Mouse (Mus musculus): Measurements from ENCODE around the gene Cops9. TPM values are rescaled to one million over a fixed set of nuclear protein-coding genes. Genes with fewer than 3 reads are reported as not detected.

The Cops9 gene
- polyA plus RNA-seq, 1 experiment = 262 TPM

- TF ChIP-seq POLR2A (IDR thresholded peaks at IDR 0.05; ENCODE audit: borderline replicate concordance, extremely low read depth, insufficient read depth, insufficient read length, poor library complexity, severe bottlenecking) = no peak
- no peak for TF ChIP-seq CTCF (IDR thresholded peaks at IDR 0.05; ENCODE audit: borderline replicate concordance, extremely low read depth, insufficient read depth, insufficient read length)
- no peak for DNase-seq (ENCODE audit: low read depth)
These were observed 27.6 kb upstream of the Cops9 start for GRCm38 (mm10) chr1:92669430-92669829.

- DNase-seq (ENCODE audit: low read depth) = no peak
- TF ChIP-seq POLR2A (IDR thresholded peaks at IDR 0.05; ENCODE audit: borderline replicate concordance, extremely low read depth, insufficient read depth, insufficient read length, poor library complexity, severe bottlenecking) = no peak
- TF ChIP-seq CTCF (IDR thresholded peaks at IDR 0.05; ENCODE audit: borderline replicate concordance, extremely low read depth, insufficient read depth, insufficient read length) = no peak
These were observed 25.3 kb upstream of the Cops9 start for GRCm38 (mm10) chr1:92667106-92667505.

- TF ChIP-seq CTCF (IDR thresholded peaks at IDR 0.05; ENCODE audit: borderline replicate concordance, extremely low read depth, insufficient read depth, insufficient read length) (no peak), POLR2A (IDR thresholded peaks at IDR 0.05; ENCODE audit: borderline replicate concordance, extremely low read depth, insufficient read depth, insufficient read length, poor library complexity, severe bottlenecking) (no peak)
- no peak for DNase-seq (ENCODE audit: low read depth)
These were observed 17.6 kb upstream of the Cops9 start for GRCm38 (mm10) chr1:92659392-92659791.

- TF ChIP-seq CTCF (IDR thresholded peaks at IDR 0.05; ENCODE audit: borderline replicate concordance, extremely low read depth, insufficient read depth, insufficient read length) (no peak), POLR2A (IDR thresholded peaks at IDR 0.05; ENCODE audit: borderline replicate concordance, extremely low read depth, insufficient read depth, insufficient read length, poor library complexity, severe bottlenecking) (no peak)
These were observed 15.4 kb upstream of the Cops9 start for GRCm38 (mm10) chr1:92657025-92657820.

GRCm38 (mm10) chr1:92654676-92655075 is 12.9 kb upstream of the Cops9 start:
- no peak for DNase-seq (ENCODE audit: low read depth)
- TF ChIP-seq CTCF (IDR thresholded peaks at IDR 0.05; ENCODE audit: borderline replicate concordance, extremely low read depth, insufficient read depth, insufficient read length) = no peak

More at GRCm38 (mm10) chr1:92657025-92657820, 15.4 kb upstream of the Cops9 start:
- DNase-seq (ENCODE audit: low read depth) = no peak

GRCm38 (mm10) chr1:92653179-92653578 is 11.4 kb upstream of the Cops9 start:
- DNase-seq (ENCODE audit: low read depth) = no peak
- TF ChIP-seq POLR2A (IDR thresholded peaks at IDR 0.05; ENCODE audit: borderline replicate concordance, extremely low read depth, insufficient read depth, insufficient read length, poor library complexity, severe bottlenecking) (no peak), CTCF (IDR thresholded peaks at IDR 0.05; ENCODE audit: borderline replicate concordance, extremely low read depth, insufficient read depth, insufficient read length) (no peak)

- peak; percentile 22 for DNase-seq (ENCODE audit: low read depth)
- TF ChIP-seq POLR2A (IDR thresholded peaks at IDR 0.05; ENCODE audit: borderline replicate concordance, extremely low read depth, insufficient read depth, insufficient read length, poor library complexity, severe bottlenecking) = no peak
- TF ChIP-seq CTCF (IDR thresholded peaks at IDR 0.05; ENCODE audit: borderline replicate concordance, extremely low read depth, insufficient read depth, insufficient read length) = no peak
These were observed 9.7 kb upstream of the Cops9 start for GRCm38 (mm10) chr1:92651467-92651866.

- no peak for TF ChIP-seq POLR2A (IDR thresholded peaks at IDR 0.05; ENCODE audit: borderline replicate concordance, extremely low read depth, insufficient read depth, insufficient read length, poor library complexity, severe bottlenecking)
- peak; percentile 89 for TF ChIP-seq CTCF (IDR thresholded peaks at IDR 0.05; ENCODE audit: borderline replicate concordance, extremely low read depth, insufficient read depth, insufficient read length)
- DNase-seq (ENCODE audit: low read depth) = peak; percentile 86
These were observed 6.9 kb upstream of the Cops9 start, which contains the start of gene Otos for GRCm38 (mm10) chr1:92648673-92649072. Otos (minus strand) TSS chr1:92648841.

- no peak for DNase-seq (ENCODE audit: low read depth)
- TF ChIP-seq CTCF (IDR thresholded peaks at IDR 0.05; ENCODE audit: borderline replicate concordance, extremely low read depth, insufficient read depth, insufficient read length) (no peak), POLR2A (IDR thresholded peaks at IDR 0.05; ENCODE audit: borderline replicate concordance, extremely low read depth, insufficient read depth, insufficient read length, poor library complexity, severe bottlenecking) (no peak)
These were observed 6.4 kb upstream of the Cops9 start for GRCm38 (mm10) chr1:92648197-92648596.

- DNase-seq (ENCODE audit: low read depth) = peak; percentile 87
- TF ChIP-seq POLR2A (IDR thresholded peaks at IDR 0.05; ENCODE audit: borderline replicate concordance, extremely low read depth, insufficient read depth, insufficient read length, poor library complexity, severe bottlenecking) (no peak), CTCF (IDR thresholded peaks at IDR 0.05; ENCODE audit: borderline replicate concordance, extremely low read depth, insufficient read depth, insufficient read length) (peak; percentile 93)
These were observed 6.0 kb upstream of the Cops9 start for GRCm38 (mm10) chr1:92647752-92648151.

- TF ChIP-seq POLR2A (IDR thresholded peaks at IDR 0.05; ENCODE audit: borderline replicate concordance, extremely low read depth, insufficient read depth, insufficient read length, poor library complexity, severe bottlenecking) = no peak
- no peak for TF ChIP-seq CTCF (IDR thresholded peaks at IDR 0.05; ENCODE audit: borderline replicate concordance, extremely low read depth, insufficient read depth, insufficient read length)
- DNase-seq (ENCODE audit: low read depth) = no peak
These were observed 5.2 kb upstream of the Cops9 start for GRCm38 (mm10) chr1:92647026-92647425.

- TF ChIP-seq CTCF (IDR thresholded peaks at IDR 0.05; ENCODE audit: borderline replicate concordance, extremely low read depth, insufficient read depth, insufficient read length) (no peak), POLR2A (IDR thresholded peaks at IDR 0.05; ENCODE audit: borderline replicate concordance, extremely low read depth, insufficient read depth, insufficient read length, poor library complexity, severe bottlenecking) (no peak)
- DNase-seq (ENCODE audit: low read depth) = no peak
These were observed 4.8 kb upstream of the Cops9 start for GRCm38 (mm10) chr1:92646601-92647000.
